Mouse (Mus musculus) intestine, embryonic 16.5 days (tissue): Measurements from ENCODE around the gene Gm20388. TPM values are rescaled to one million over a fixed set of nuclear protein-coding genes. Genes with fewer than 3 reads are reported as not detected.
A peak's percentile ranks its signal among the peaks of the same experiment; 100 is the strongest.

ENCODE experiments used
- ATAC-seq: fragments of 200-750 bp; cut with Nextera tagmentation; 2 replicates; pipeline ENCODE4 v1.8.0; 2017; ENCODE audit warnings: moderate TSS enrichment, moderate library complexity
- H3K27ac ChIP-seq: fragments of 300-500 bp; sonication (generic); 2 replicates; pipeline ENCODE4 v1.5.1; 2014; ENCODE audit warnings: mild to moderate bottlenecking, low read length
- H3K27me3 ChIP-seq: fragments of 300-500 bp; sonication (generic); replicated peaks from 2 replicates; pipeline ENCODE4 v1.6.1; 2014; ENCODE audit warnings: low read length, control low read depth, mixed read lengths; ENCODE audit not compliant: control insufficient read depth, insufficient read depth
- H3K36me3 ChIP-seq: fragments of 300-500 bp; sonication (generic); 2 replicates; pipeline ENCODE4 v1.6.1; 2014; ENCODE audit warnings: low read length, control low read depth; ENCODE audit not compliant: control insufficient read depth, insufficient read depth
- H3K4me1 ChIP-seq: fragments of 300-500 bp; sonication (generic); 2 replicates; pipeline ENCODE4 v1.6.1; 2014; ENCODE audit warnings: low read length, control low read depth, mixed read lengths; ENCODE audit not compliant: control insufficient read depth, insufficient read depth
- H3K4me2 ChIP-seq: fragments of 300-500 bp; sonication (generic); 2 replicates; pipeline ENCODE4 v1.6.1; 2014; ENCODE audit warnings: low read depth, low read length, control low read depth
- H3K4me3 ChIP-seq: fragments of 300-500 bp; sonication (generic); 2 replicates; pipeline ENCODE4 v1.5.1; 2014; ENCODE audit warnings: mild to moderate bottlenecking, low read length
- H3K9ac ChIP-seq: fragments of 300-500 bp; sonication (generic); 2 replicates; pipeline ENCODE4 v1.6.1; 2014; ENCODE audit warnings: low read depth, low read length
- H3K9me3 ChIP-seq: fragments of 300-500 bp; sonication (generic); 2 replicates; pipeline ENCODE4 v1.6.1; 2016; ENCODE audit warnings: low read length, control low read depth; ENCODE audit not compliant: control insufficient read depth
- whole genome bisulfite sequencing: fragments of 180-500 bp; shearing (Covaris S2); extraction: QIAGEN DNeasy Blood & Tissue Kit; methylation state at CpG from one replicate; pipeline ENCODE4 v1.1.7; 2014; 5-methylcytosine and 5-hydroxymethylcytosine counted together
- polyA plus RNA-seq: library from polyadenylated mRNA; unstranded; fragments of >200 nt; fragmentation: Nextera tagmentation; extraction: Ambion mirVana; gene quantifications from 2 replicates; pipeline ENCODE4 v1.2.1, GENCODE M21; 2015

Gm20388 gene
- polyA plus RNA-seq, 1 experiment from 2014 or later = 5.8 TPM

- H3K27ac ChIP-seq = no peak overlapping the region
- WGBS = 76% methylated on average over 6 of the region's 6 CpGs
- peaks cover 58% of the 10 kb centered on the region for H3K4me1 ChIP-seq
- no peak overlapping the region for H3K9ac ChIP-seq
- H3K9me3 ChIP-seq = no peaks in the 10 kb centered on the region
- H3K4me3 ChIP-seq = no peak overlapping the region
- H3K4me2 ChIP-seq = no peak overlapping the region
- no peaks in the 10 kb centered on the region for H3K27me3 ChIP-seq
- ATAC-seq = no peak
- no peaks in the 10 kb centered on the region for H3K36me3 ChIP-seq
These were observed 503.0 kb downstream of the Gm20388 start for GRCm38 (mm10) chr8:120413626-120413988.

GRCm38 (mm10) chr8:120414216-120414615 lies 503.6 kb downstream of the Gm20388 start:
- Histone ChIP-seq H3K4me2 (no peak overlapping the region), H3K4me3 (no peak overlapping the region), H3K36me3 (no peaks in the 10 kb centered on the region), H3K27ac (no peak overlapping the region), H3K9ac (no peak overlapping the region), H3K4me1 (peaks cover 52% of the 10 kb centered on the region), H3K27me3 (no peaks in the 10 kb centered on the region), H3K9me3 (no peaks in the 10 kb centered on the region)
- 84% methylated on average over 4 of the region's 4 CpGs for WGBS
- no peak for ATAC-seq

GRCm38 (mm10) chr8:120415474-120415873 lies 504.8 kb downstream of the Gm20388 start:
- H3K9ac ChIP-seq = peak overlapping the region; percentile 50; the same call in 1 of the 2 replicates
- no peak for ATAC-seq
- H3K27ac ChIP-seq = peak overlapping the region; percentile 87
- no peak overlapping the region for H3K4me2 ChIP-seq
- H3K4me3 ChIP-seq = no peak overlapping the region
- no peaks in the 10 kb centered on the region for H3K36me3 ChIP-seq
- no peaks in the 10 kb centered on the region for H3K9me3 ChIP-seq
- WGBS = 85% methylated on average over 9 of the region's 11 CpGs
- H3K27me3 ChIP-seq = no peaks in the 10 kb centered on the region
- H3K4me1 ChIP-seq = peaks cover 43% of the 10 kb centered on the region

- Histone ChIP-seq H3K27me3 (no peaks in the 10 kb centered on the region), H3K4me3 (peak overlapping the region; percentile 4), H3K9ac (peak overlapping the region; percentile 50), H3K27ac (peak overlapping the region; percentile 87), H3K4me2 (peak overlapping the region; percentile 46), H3K9me3 (no peaks in the 10 kb centered on the region), H3K4me1 (peaks cover 42% of the 10 kb centered on the region), H3K36me3 (no peaks in the 10 kb centered on the region)
- WGBS = 27% methylated on average over 7 of the region's 8 CpGs
- no peak for ATAC-seq
These were observed 505.5 kb downstream of the Gm20388 start for GRCm38 (mm10) chr8:120416173-120416521.

- WGBS = 6% methylated on average over 33 of the region's 33 CpGs
- ATAC-seq = peak; percentile 88
- Histone ChIP-seq H3K27me3 (no peaks in the 10 kb centered on the region), H3K4me3 (peak overlapping the region; percentile 4), H3K9me3 (no peaks in the 10 kb centered on the region), H3K4me2 (peak overlapping the region; percentile 46), H3K4me1 (peaks cover 48% of the 10 kb centered on the region), H3K27ac (peak overlapping the region; percentile 87), H3K9ac (peak overlapping the region; percentile 50), H3K36me3 (no peaks in the 10 kb centered on the region)
These were observed 506.1 kb downstream of the Gm20388 start for GRCm38 (mm10) chr8:120416522-120417394.

GRCm38 (mm10) chr8:120418188-120418587 lies 507.5 kb downstream of the Gm20388 start:
- Histone ChIP-seq H3K4me3 (no peak overlapping the region), H3K9ac (no peak overlapping the region), H3K36me3 (no peaks in the 10 kb centered on the region), H3K9me3 (no peaks in the 10 kb centered on the region), H3K27ac (peak overlapping the region; percentile 87; the same call in 1 of the 2 replicates), H3K27me3 (no peaks in the 10 kb centered on the region), H3K4me2 (no peak overlapping the region), H3K4me1 (peaks cover 47% of the 10 kb centered on the region)
- no peak for ATAC-seq
- 46% methylated on average over 5 of the region's 5 CpGs for WGBS

- ATAC-seq = no peak
- no peak overlapping the region for H3K9ac ChIP-seq
- no peaks in the 10 kb centered on the region for H3K36me3 ChIP-seq
- 85% methylated on average over 9 of the region's 9 CpGs for WGBS
- peaks cover 61% of the 10 kb centered on the region for H3K4me1 ChIP-seq
- no peak overlapping the region for H3K4me3 ChIP-seq
- no peak overlapping the region for H3K4me2 ChIP-seq
- no peak overlapping the region for H3K27ac ChIP-seq
- no peaks in the 10 kb centered on the region for H3K9me3 ChIP-seq
- H3K27me3 ChIP-seq = no peaks in the 10 kb centered on the region
These were observed 509.0 kb downstream of the Gm20388 start for GRCm38 (mm10) chr8:120419675-120420074.

GRCm38 (mm10) chr8:120420226-120420625 lies 509.6 kb downstream of the Gm20388 start:
- Histone ChIP-seq H3K4me2 (no peak overlapping the region), H3K4me1 (peaks cover 64% of the 10 kb centered on the region), H3K27ac (no peak overlapping the region), H3K27me3 (no peaks in the 10 kb centered on the region), H3K9me3 (no peaks in the 10 kb centered on the region), H3K36me3 (no peaks in the 10 kb centered on the region), H3K9ac (no peak overlapping the region), H3K4me3 (no peak overlapping the region)
- ATAC-seq = no peak
- WGBS = 79% methylated on average over 5 of the region's 5 CpGs

- WGBS = 23% methylated on average over 9 of the region's 9 CpGs
- no peaks in the 10 kb centered on the region for H3K9me3 ChIP-seq
- H3K4me1 ChIP-seq = peaks cover 63% of the 10 kb centered on the region
- H3K4me3 ChIP-seq = no peak overlapping the region
- H3K27ac ChIP-seq = 0 out of 2 replicates have a peak overlapping the region, but pooled peaks have one; percentile 10
- peak overlapping the region; percentile 47; the same call in 1 of the 2 replicates for H3K9ac ChIP-seq
- no peaks in the 10 kb centered on the region for H3K27me3 ChIP-seq
- H3K36me3 ChIP-seq = no peaks in the 10 kb centered on the region
- no peak overlapping the region for H3K4me2 ChIP-seq
- no peak for ATAC-seq
These were observed 511.0 kb downstream of the Gm20388 start for GRCm38 (mm10) chr8:120421638-120422037.
